39 mouse cellular contexts compared by ENCODE assay signal in the genomic region with DNA sequence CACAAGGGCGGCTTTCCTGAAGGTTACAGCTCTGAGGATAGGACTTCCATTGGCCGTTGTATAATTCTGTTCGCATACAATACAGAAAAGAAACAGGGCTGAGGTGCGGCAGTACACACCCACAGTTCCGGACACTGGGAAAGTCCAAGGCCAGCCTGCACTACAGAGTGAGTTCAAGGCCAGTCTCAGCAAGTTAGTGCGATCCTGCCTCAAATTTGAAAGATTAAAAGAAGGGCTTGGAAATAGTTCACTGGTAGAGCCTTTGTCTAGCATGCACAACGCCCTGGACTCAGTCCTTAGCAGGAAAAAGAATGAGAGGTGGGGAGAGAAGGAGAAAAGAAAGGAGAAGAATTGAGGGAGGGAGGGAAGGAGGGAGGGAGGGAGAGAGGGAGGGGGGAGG. TPM values are rescaled to one million over a fixed set of nuclear protein-coding genes. Genes with fewer than 3 reads are reported as not detected.
"Had no signal": no experiment of that assay in that cellular context is flagged by ENCODE, and none has a peak within 500 bp of the region (broad histone marks: within the 10 kb centered on the region; RNA-seq: fewer than 3 reads in every experiment).

No protein-coding gene starts in this region.

RNA-seq across cellular contexts. Expression of gene Unc93a2, which starts 9.9 kb away (rescaled TPM):
- total RNA-seq: gastrocnemius, postnatal 10 days; granulocyte monocyte progenitor cell, adult 5-6 weeks; heart, postnatal 36 days; hematopoietic stem cell, adult 5-6 weeks; hindbrain, postnatal 0 days; layer of hippocampus, adult 8-10 months; layer of hippocampus, postnatal 14 days; layer of hippocampus, postnatal 36 days; left cerebral cortex, adult 18-20 months; left cerebral cortex, postnatal 25 days had no signal
- polyA plus RNA-seq: heart, embryonic 11.5 days; heart, embryonic 13.5 days; heart, embryonic 15.5 days; heart, postnatal 0 days; hindbrain, embryonic 11.5 days; hindbrain, embryonic 13.5 days; intestine, embryonic 14.5 days; kidney, embryonic 15.5 days; kidney, postnatal 0 days; limb, embryonic 11.5 days; limb, embryonic 13.5 days; liver, embryonic 12.5 days had no signal

RNA-seq across cellular contexts. Expression of gene Gm49630, which starts 23.3 kb away (rescaled TPM):
- total RNA-seq: gastrocnemius, adult 2 months; gastrocnemius, postnatal 10 days; gastrocnemius, postnatal 25 days; gastrocnemius, postnatal 4 days; granulocyte monocyte progenitor cell, adult 5-6 weeks; heart, adult 2 months; heart, postnatal 14 days; heart, postnatal 36 days; hematopoietic stem cell, adult 5-6 weeks; hindbrain, postnatal 0 days; layer of hippocampus, adult 18-20 months; layer of hippocampus, adult 8-10 months; layer of hippocampus, postnatal 14 days; layer of hippocampus, postnatal 36 days; left cerebral cortex, adult 18-20 months; left cerebral cortex, adult 8-10 months; left cerebral cortex, postnatal 10 days; left cerebral cortex, postnatal 25 days; left cerebral cortex, postnatal 4 days; liver, adult 2 months had no signal
- polyA plus RNA-seq: heart, adult 2 months; heart, embryonic 11.5 days; heart, embryonic 13.5 days; heart, embryonic 15.5 days; heart, postnatal 0 days; hindbrain, embryonic 11.5 days; hindbrain, embryonic 13.5 days; hindbrain, embryonic 15.5 days; hindbrain, postnatal 0 days; intestine, embryonic 14.5 days; intestine, embryonic 16.5 days; kidney, adult 2 months; kidney, embryonic 15.5 days; kidney, postnatal 0 days; large intestine, adult 2 months; limb, embryonic 11.5 days; limb, embryonic 13.5 days; limb, embryonic 15.5 days; liver, adult 2 months; liver, embryonic 12.5 days; liver, embryonic 14.5 days; liver, embryonic 16.5 days had no signal

RNA-seq across cellular contexts. Expression of gene Ttll2, which starts 42.6 kb away (rescaled TPM):
- total RNA-seq: gastrocnemius, postnatal 10 days; gastrocnemius, postnatal 25 days; gastrocnemius, postnatal 4 days; granulocyte monocyte progenitor cell, adult 5-6 weeks; heart, adult 2 months; heart, postnatal 14 days; heart, postnatal 36 days; hematopoietic stem cell, adult 5-6 weeks; hindbrain, postnatal 0 days; layer of hippocampus, adult 18-20 months; layer of hippocampus, adult 8-10 months; layer of hippocampus, postnatal 14 days; layer of hippocampus, postnatal 36 days; left cerebral cortex, adult 18-20 months; left cerebral cortex, adult 8-10 months; left cerebral cortex, postnatal 10 days; left cerebral cortex, postnatal 25 days; liver, adult 2 months had no signal
- polyA plus RNA-seq: heart, embryonic 11.5 days; heart, embryonic 13.5 days; heart, embryonic 15.5 days; heart, postnatal 0 days; hindbrain, embryonic 11.5 days; hindbrain, embryonic 13.5 days; hindbrain, embryonic 15.5 days; hindbrain, postnatal 0 days; intestine, embryonic 14.5 days; intestine, embryonic 16.5 days; kidney, adult 2 months; kidney, embryonic 15.5 days; kidney, postnatal 0 days; limb, embryonic 11.5 days; limb, embryonic 13.5 days; limb, embryonic 15.5 days; liver, embryonic 12.5 days had no signal
